Mouse (Mus musculus) neural tube, embryonic 15.5 days (tissue): Measurements from ENCODE around the gene Abhd2. TPM values are rescaled to one million over a fixed set of nuclear protein-coding genes. Genes with fewer than 3 reads are reported as not detected.
A peak's percentile ranks its signal among the peaks of the same experiment; 100 is the strongest.

Experiments used
- ATAC-seq: fragments of 200-750 bp; cut with Nextera tagmentation; 2 replicates; pipeline ENCODE4 v1.8.0; 2017; ENCODE audit warnings: mild to moderate bottlenecking, moderate TSS enrichment, moderate library complexity; ENCODE audit not compliant: low FRiP score
- H3K27ac ChIP-seq: fragments of 300-500 bp; sonication (generic); replicated peaks from 2 replicates; pipeline ENCODE4 v1.5.1; 2015; ENCODE audit warnings: mild to moderate bottlenecking, inconsistent platforms
- H3K27me3 ChIP-seq: fragments of 300-500 bp; sonication (generic); replicated peaks from 2 replicates; pipeline ENCODE4 v1.6.1; 2015; ENCODE audit warnings: inconsistent platforms
- H3K36me3 ChIP-seq: fragments of 300-500 bp; sonication (generic); 2 replicates; pipeline ENCODE4 v1.6.1; 2015; ENCODE audit warnings: inconsistent platforms
- H3K4me1 ChIP-seq: fragments of 300-500 bp; sonication (generic); 2 replicates; pipeline ENCODE4 v1.6.1; 2015; ENCODE audit warnings: inconsistent platforms
- H3K4me2 ChIP-seq: fragments of 300-500 bp; sonication (generic); 2 replicates; pipeline ENCODE4 v1.6.1; 2015; ENCODE audit warnings: inconsistent platforms, mild to moderate bottlenecking, moderate library complexity
- H3K4me3 ChIP-seq: fragments of 300-500 bp; sonication (generic); replicated peaks from 2 replicates; pipeline ENCODE4 v1.5.1; 2015; ENCODE audit warnings: mild to moderate bottlenecking, inconsistent platforms
- H3K9ac ChIP-seq: fragments of 300-500 bp; sonication (generic); replicated peaks from 2 replicates; pipeline ENCODE4 v1.6.1; 2015; ENCODE audit warnings: mild to moderate bottlenecking, inconsistent platforms
- H3K9me3 ChIP-seq: fragments of 300-500 bp; sonication (generic); replicated peaks from 2 replicates; pipeline ENCODE4 v1.6.1; 2016; ENCODE audit warnings: inconsistent platforms
- WGBS: fragments of 180-500 bp; shearing (Covaris S2); methylation state at CpG from one replicate; pipeline ENCODE4 v1.1.7; 2015; ENCODE audit warnings: mixed read lengths; 5-methylcytosine and 5-hydroxymethylcytosine counted together
- polyA plus RNA-seq: library from polyadenylated mRNA; unstranded; fragments of >200 nt; fragmentation: Nextera tagmentation; extraction: Ambion mirVana; gene quantifications from 2 replicates; pipeline ENCODE4 v1.2.1, GENCODE M21; 2015

Gene Abhd2
- polyA plus RNA-seq, 1 experiment from 2014 or later, result 15.6 TPM

DNA sequence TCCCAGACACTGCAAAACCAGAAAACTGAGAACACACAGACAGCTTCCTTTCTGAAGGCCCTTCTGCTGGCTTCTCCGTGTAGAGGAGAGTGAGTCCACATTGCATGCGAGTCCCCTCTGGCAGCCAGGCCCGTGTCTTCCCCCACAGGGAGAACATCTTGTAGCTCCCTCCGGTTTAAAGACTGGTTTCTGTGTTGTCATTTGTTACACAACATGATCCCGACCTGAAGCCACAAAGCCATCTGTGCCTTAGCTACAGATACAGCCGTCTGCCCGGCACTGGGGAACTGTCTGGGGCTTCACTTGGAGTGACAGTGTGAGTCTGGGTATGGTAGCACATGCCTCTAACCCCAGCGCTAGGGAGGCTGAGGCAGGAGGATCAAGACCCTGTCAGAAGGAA, 42.1 kb downstream of the Abhd2 start:
- Histone ChIP-seq H3K36me3 (no peaks in the 10 kb centered on the region), H3K9me3 (no peaks in the 10 kb centered on the region), H3K27ac (0 out of 2 replicates have a peak overlapping the region, but pooled peaks have one; percentile 35), H3K27me3 (no peaks in the 10 kb centered on the region), H3K9ac (no peak overlapping the region), H3K4me3 (no peak overlapping the region), H3K4me2 (no peak overlapping the region), H3K4me1 (peaks cover 72% of the 10 kb centered on the region)
- ATAC-seq, result no peak
- WGBS, result 54% methylated on average over 8 of the region's 8 CpGs

DNA sequence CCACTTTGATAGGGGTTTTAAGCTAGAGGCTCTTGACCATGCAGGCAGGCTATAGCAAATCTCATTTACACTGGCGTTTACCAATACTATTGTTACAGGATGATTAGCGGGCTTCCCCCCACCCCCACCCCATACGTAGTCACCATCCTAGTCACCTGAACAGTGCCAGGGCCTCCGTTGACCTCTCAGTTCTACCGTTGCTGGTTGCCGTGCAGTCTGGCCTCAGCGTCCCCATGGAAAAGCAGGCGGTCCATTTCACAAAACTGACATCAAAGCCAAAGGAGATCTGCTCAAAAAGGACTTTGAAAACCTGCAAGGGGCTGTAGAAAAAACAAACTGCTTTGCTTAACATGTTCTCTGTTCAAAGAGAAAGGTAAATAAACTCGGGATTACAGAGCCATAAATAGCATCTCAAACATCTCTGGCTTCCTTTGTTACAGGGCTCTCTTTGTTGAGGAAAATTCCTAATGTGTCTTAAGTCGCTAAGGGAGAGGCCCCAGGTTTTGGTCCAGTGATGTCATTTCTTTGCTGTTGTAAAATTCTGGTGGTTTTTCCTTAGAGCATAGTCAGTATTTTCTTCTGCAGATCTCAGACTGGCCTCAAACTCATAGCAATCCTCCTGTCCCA, 43.2 kb downstream of the Abhd2 start:
- Histone ChIP-seq H3K9ac (no peak overlapping the region), H3K9me3 (no peaks in the 10 kb centered on the region), H3K4me1 (peaks cover 65% of the 10 kb centered on the region), H3K27me3 (no peaks in the 10 kb centered on the region), H3K4me2 (no peak overlapping the region), H3K27ac (peak overlapping the region; percentile 35; the same call in 1 of the 2 replicates), H3K36me3 (no peaks in the 10 kb centered on the region), H3K4me3 (no peak overlapping the region)
- 13% methylated on average over 10 of the region's 10 CpGs for WGBS
- no peak for ATAC-seq

DNA sequence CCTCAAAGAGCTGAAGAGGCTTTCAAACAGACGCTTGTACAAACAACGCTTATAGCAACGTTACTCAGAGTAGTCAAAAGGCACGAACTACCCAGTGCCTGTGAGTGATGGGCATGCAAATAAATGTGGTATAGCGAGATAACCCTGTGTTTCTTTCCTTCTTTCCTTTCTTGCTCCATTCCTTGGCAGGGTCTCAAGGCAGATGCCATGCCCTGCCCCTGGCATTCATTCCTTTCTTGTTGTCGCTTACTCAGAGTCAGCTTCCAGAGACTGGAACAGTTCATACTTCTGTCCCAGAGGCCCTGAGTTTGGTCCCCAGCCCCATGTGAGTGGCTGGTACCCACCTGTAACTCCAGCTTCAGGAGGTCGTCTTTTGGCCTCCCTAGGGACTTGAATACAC, 44.6 kb downstream of the Abhd2 start:
- no peak overlapping the region for H3K4me3 ChIP-seq
- H3K9ac ChIP-seq, result no peak overlapping the region
- no peaks in the 10 kb centered on the region for H3K27me3 ChIP-seq
- peaks cover 65% of the 10 kb centered on the region for H3K4me1 ChIP-seq
- peak overlapping the region; percentile 37; the same call in 1 of the 2 replicates for H3K27ac ChIP-seq
- H3K4me2 ChIP-seq, result no peak overlapping the region
- no peaks in the 10 kb centered on the region for H3K9me3 ChIP-seq
- ATAC-seq, result no peak
- 76% methylated on average over 7 of the region's 7 CpGs for WGBS
- no peaks in the 10 kb centered on the region for H3K36me3 ChIP-seq

DNA sequence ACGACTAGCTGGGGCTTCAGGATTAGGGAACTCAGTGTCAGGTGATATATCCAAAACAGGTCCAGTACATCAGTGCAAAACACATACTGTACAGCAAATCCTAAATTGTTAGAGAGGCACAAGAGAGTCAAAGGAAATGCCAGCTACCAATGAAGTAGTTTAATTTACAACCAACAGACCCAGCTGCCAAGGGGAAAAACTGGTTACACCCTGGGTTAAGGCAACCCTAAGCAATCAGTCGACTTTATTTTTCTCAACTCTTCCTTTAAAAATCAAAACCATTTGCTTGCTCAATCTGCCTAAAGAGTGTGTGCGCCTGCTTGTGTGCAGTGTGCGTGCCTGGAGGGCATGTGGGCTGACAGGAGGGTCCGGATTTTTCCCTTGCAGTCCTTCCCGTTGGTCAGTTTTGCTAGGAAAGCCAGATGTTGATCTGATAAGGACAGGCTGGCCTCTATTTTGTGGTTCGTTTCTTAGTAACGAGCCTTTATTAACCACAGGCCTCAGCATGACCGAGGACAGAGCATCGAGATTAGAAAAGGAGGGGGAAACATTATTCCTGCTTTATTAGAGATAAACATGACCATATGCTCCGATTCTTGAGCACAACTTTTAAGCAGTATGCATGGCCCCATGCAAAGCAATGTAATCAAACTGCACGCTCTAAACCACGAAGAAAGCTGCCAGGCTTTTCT, 45.3 kb downstream of the Abhd2 start:
- Histone ChIP-seq H3K4me3 (no peak overlapping the region), H3K9me3 (no peaks in the 10 kb centered on the region), H3K36me3 (no peaks in the 10 kb centered on the region), H3K4me1 (peaks cover 65% of the 10 kb centered on the region), H3K27me3 (no peaks in the 10 kb centered on the region), H3K27ac (peak overlapping the region; percentile 37; the same call in 1 of the 2 replicates), H3K9ac (no peak overlapping the region), H3K4me2 (no peak overlapping the region)
- 51% methylated on average over 13 of the region's 13 CpGs for WGBS
- no peak for ATAC-seq

DNA sequence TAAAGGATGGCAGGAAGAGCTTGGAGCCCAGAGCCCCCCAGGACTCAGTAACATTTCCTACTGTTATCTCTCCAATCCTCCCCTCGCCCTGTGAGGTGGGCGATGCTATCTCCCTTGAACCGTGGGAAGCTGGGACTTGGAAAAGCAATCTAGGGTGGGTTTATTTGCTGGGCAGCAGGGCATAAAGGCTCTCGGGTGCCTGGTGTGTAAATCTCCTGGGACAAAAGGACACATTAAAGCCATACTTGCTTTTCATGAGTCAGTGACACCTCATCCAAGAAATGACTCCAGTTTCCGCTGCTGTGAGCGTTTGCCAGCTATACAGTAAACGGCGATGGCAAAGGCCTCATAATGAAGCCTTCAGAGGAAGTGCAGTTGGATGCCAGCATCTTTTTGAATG, 50.9 kb downstream of the Abhd2 start:
- H3K9me3 ChIP-seq, result no peaks in the 10 kb centered on the region
- no peak overlapping the region for H3K4me3 ChIP-seq
- 33% methylated on average over 8 of the region's 8 CpGs for WGBS
- H3K9ac ChIP-seq, result no peak overlapping the region
- peak; percentile 25; the same call in 1 of the 2 replicates for ATAC-seq
- no peak overlapping the region for H3K4me2 ChIP-seq
- H3K27me3 ChIP-seq, result no peaks in the 10 kb centered on the region
- H3K36me3 ChIP-seq, result peaks cover 37% of the 10 kb centered on the region
- peaks cover 28% of the 10 kb centered on the region for H3K4me1 ChIP-seq
- peak overlapping the region; percentile 65 for H3K27ac ChIP-seq

DNA sequence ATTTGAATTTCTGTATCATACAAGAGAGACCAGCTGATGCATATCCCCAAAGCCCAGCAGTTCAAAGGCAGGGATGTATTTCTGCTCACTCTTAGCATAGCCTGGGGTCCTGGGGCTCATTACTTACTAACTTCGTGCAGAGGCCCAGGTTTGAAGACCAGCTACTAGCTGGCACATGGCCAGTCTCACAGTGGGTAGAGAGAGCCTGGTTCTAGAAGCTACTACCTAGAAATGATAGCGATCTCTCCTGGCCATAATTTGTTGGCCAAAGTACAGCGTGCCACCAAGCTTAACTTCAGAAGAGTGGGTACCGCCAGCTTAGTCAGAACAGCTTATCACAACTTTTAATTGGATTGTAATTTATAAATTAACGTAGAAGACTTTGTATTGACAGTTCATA, 55.8 kb downstream of the Abhd2 start:
- Histone ChIP-seq H3K4me1 (peaks cover 10% of the 10 kb centered on the region), H3K4me2 (no peak overlapping the region)
- no peak for ATAC-seq

DNA sequence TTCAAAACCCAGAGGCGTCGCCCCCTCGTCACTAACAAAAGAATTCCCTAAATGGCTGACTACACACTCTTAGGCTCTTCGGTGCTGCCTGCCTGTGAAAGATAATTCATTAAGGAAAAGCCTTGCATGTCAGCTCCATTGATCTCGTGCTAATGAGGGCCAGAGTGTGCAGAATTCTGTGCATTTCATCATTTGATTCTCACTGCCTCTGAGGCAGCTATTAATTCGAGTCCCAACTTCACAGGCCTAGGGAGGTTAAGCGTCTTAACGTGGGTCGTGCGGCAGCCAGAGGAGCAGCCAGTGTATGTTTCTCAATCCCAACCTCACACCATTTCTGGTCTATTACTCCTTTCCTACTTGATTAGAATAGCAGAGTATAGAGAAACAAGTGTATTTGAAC, 58.2 kb downstream of the Abhd2 start:
- H3K9ac ChIP-seq, result no peak overlapping the region
- no peak for ATAC-seq
- peaks cover 36% of the 10 kb centered on the region for H3K36me3 ChIP-seq
- no peak overlapping the region for H3K4me2 ChIP-seq
- H3K9me3 ChIP-seq, result no peaks in the 10 kb centered on the region
- 29% methylated on average over 10 of the region's 10 CpGs for WGBS
- H3K4me1 ChIP-seq, result 0 out of 2 replicates have a peak, but pooled peaks cover 3% of the 10 kb centered on the region
- H3K27ac ChIP-seq, result 0 out of 2 replicates have a peak overlapping the region, but pooled peaks have one; percentile 8
- no peaks in the 10 kb centered on the region for H3K27me3 ChIP-seq
- no peak overlapping the region for H3K4me3 ChIP-seq

More for the DNA sequence above, 55.8 kb downstream of the Abhd2 start:
- Histone ChIP-seq H3K9ac (no peak overlapping the region), H3K27ac (no peak overlapping the region), H3K9me3 (no peaks in the 10 kb centered on the region), H3K27me3 (no peaks in the 10 kb centered on the region), H3K36me3 (peaks cover 52% of the 10 kb centered on the region), H3K4me3 (no peak overlapping the region)
- 89% methylated on average over 5 of the region's 5 CpGs for WGBS

DNA sequence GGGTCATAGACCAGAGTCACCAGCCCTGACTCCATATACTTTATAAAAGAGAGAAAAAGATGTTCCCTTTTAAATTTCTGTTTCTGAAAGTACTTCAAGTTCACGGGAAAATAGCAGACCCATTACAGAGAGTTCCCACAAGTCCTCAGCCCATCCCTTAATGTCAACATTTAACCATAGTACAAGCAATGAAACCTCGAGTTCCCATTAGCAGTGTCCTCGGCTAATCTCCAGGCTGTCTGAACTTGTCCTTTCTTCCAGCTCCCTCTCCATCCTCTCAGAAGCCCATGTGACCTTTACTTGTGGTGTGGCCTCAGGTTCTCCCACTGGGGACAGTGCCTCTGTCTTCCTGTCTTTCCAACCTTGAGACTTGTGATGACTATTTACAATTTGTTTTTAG, 60.4 kb downstream of the Abhd2 start:
- 80% methylated on average over 3 of the region's 3 CpGs for WGBS
- no peaks in the 10 kb centered on the region for H3K27me3 ChIP-seq
- no peak overlapping the region for H3K4me3 ChIP-seq
- no peak overlapping the region for H3K27ac ChIP-seq
- H3K36me3 ChIP-seq, result peaks cover 23% of the 10 kb centered on the region
- no peak overlapping the region for H3K4me2 ChIP-seq
- ATAC-seq, result no peak
- H3K4me1 ChIP-seq, result 0 out of 2 replicates have a peak, but pooled peaks cover 3% of the 10 kb centered on the region
- H3K9ac ChIP-seq, result no peak overlapping the region
- no peaks in the 10 kb centered on the region for H3K9me3 ChIP-seq

DNA sequence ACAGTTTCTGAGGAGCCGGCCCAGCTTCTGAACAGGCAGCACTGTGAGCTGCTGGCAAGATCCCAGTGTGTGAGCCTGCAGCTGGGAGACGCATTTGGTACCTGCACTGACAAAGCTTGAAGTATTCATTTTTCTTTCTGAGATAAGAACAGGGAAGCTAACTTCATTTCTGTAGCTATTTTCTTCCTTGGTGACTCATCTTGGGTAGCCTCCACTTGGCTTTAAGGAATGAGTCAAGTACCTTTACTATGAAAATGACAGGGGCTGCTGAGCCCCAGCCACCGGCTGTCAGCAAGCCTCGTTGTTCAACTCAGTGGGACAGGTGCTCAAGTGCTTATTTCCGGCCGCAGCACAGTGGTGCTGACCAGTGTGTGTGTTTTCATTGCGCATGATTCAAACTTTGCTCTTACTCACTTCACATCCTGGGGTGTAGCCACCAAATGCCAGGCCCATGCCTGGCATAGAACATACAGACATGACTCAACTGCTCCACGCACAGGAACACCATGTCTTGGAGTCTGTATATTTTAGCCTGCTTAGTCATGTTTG, 63.4 kb downstream of the Abhd2 start:
- no peaks in the 10 kb centered on the region for H3K9me3 ChIP-seq
- 0 out of 2 replicates have a peak, but pooled peaks cover 8% of the 10 kb centered on the region for H3K36me3 ChIP-seq
- no peak overlapping the region for H3K27ac ChIP-seq
- no peak for ATAC-seq
- H3K4me2 ChIP-seq, result no peak overlapping the region
- H3K4me1 ChIP-seq, result no peaks in the 10 kb centered on the region
- no peaks in the 10 kb centered on the region for H3K27me3 ChIP-seq
- H3K4me3 ChIP-seq, result no peak overlapping the region
- WGBS, result 94% methylated on average over 8 of the region's 8 CpGs
- H3K9ac ChIP-seq, result no peak overlapping the region

DNA sequence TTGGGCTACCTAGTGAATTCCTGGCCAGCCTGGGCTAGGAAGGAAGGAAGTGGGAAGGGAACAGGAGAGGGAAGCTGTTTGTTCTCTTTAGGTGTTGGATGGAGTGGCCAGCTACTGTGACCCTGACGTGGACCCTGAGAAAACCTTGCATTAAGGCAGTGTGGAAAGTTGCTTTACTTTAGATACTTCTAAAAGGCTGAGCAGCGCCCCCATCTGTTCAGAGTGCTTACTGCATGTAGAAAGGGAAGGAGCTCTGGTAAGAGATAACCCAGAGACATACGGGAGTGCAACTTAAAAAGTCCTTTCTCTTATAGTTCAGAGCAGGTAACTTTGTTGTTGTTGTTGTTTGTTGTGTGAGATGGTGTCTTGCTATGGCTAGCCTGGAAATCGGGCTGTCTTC, 72.9 kb downstream of the Abhd2 start:
- no peak overlapping the region for H3K9ac ChIP-seq
- no peaks in the 10 kb centered on the region for H3K27me3 ChIP-seq
- H3K4me1 ChIP-seq, result peaks cover 13% of the 10 kb centered on the region
- H3K27ac ChIP-seq, result no peak overlapping the region
- H3K9me3 ChIP-seq, result no peaks in the 10 kb centered on the region
- peaks cover 30% of the 10 kb centered on the region for H3K36me3 ChIP-seq
- WGBS, result 61% methylated on average over 4 of the region's 4 CpGs
- ATAC-seq, result no peak
- H3K4me2 ChIP-seq, result no peak overlapping the region
- no peak overlapping the region for H3K4me3 ChIP-seq

DNA sequence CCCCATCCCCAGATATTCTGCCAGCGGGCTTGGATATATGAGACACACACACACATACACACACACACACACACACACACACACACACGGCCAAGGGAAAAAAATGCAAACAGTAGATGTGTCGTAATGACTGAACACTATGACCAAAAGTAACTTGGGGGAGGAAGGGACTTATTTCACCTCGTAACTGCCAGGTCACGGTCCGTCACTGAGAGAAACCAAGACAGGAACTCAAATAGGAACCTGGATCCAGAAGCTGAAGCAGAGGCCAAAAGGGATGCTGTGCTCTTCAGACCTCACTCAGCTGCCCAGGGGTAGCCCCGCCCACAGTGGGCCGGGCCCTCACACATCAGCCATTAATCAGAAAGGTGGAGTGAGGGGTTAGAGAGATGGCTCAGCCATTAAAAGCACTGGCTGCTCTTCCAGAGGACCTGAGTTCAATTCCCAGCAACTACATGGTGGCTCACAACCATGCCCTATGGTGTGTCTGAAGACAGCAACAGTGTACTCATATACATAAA, 73.6 kb downstream of the Abhd2 start:
- 82% methylated on average over 8 of the region's 8 CpGs for WGBS
- Histone ChIP-seq H3K36me3 (peaks cover 34% of the 10 kb centered on the region), H3K9ac (no peak overlapping the region), H3K27me3 (no peaks in the 10 kb centered on the region), H3K4me1 (peaks cover 13% of the 10 kb centered on the region), H3K27ac (no peak overlapping the region), H3K4me3 (no peak overlapping the region), H3K4me2 (no peak overlapping the region), H3K9me3 (no peaks in the 10 kb centered on the region)
- ATAC-seq, result no peak
